Mouse (Mus musculus) heart, embryonic 12.5 days (tissue): ENCODE measurements around the gene Cdh26. TPM values are rescaled to one million over a fixed set of nuclear protein-coding genes. Genes with fewer than 3 reads are reported as not detected.

ENCODE experiments used
- ATAC-seq: fragments of 200-750 bp; cut with Nextera tagmentation; 2 replicates; pipeline ENCODE4 v1.8.0; 2017; ENCODE audit warnings: moderate TSS enrichment, moderate library complexity; ENCODE audit not compliant: insufficient number of reproducible peaks, low FRiP score
- H3K27ac ChIP-seq: fragments of 300-500 bp; sonication (generic); 2 replicates; pipeline ENCODE4 v1.5.1; 2016; ENCODE audit warnings: mild to moderate bottlenecking, moderate library complexity; ENCODE audit not compliant: poor library complexity, severe bottlenecking
- H3K27me3 ChIP-seq: fragments of 300-500 bp; sonication (generic); replicated peaks from 2 replicates; pipeline ENCODE4 v1.6.1; 2016; ENCODE audit warnings: mild to moderate bottlenecking, moderate library complexity
- H3K36me3 ChIP-seq: fragments of 300-500 bp; sonication (generic); 2 replicates; pipeline ENCODE4 v1.6.1; 2016; ENCODE audit warnings: mild to moderate bottlenecking, moderate library complexity
- H3K4me1 ChIP-seq: fragments of 300-500 bp; sonication (generic); replicated peaks from 2 replicates; pipeline ENCODE4 v1.6.1; 2016; ENCODE audit warnings: mild to moderate bottlenecking
- H3K4me2 ChIP-seq: fragments of 300-500 bp; sonication (generic); 2 replicates; pipeline ENCODE4 v1.6.1; 2016; ENCODE audit warnings: mild to moderate bottlenecking, moderate library complexity
- H3K4me3 ChIP-seq: fragments of 300-500 bp; sonication (generic); 2 replicates; pipeline ENCODE4 v1.5.1; 2016; ENCODE audit warnings: mild to moderate bottlenecking
- H3K9ac ChIP-seq: fragments of 300-500 bp; sonication (generic); 2 replicates; pipeline ENCODE4 v1.6.1; 2016; ENCODE audit warnings: mild to moderate bottlenecking, moderate library complexity
- H3K9me3 ChIP-seq: fragments of 300-500 bp; sonication (generic); replicated peaks from 2 replicates; pipeline ENCODE4 v1.6.1; 2016; ENCODE audit warnings: mild to moderate bottlenecking, moderate library complexity
- WGBS: fragments of 180-500 bp; shearing (Covaris S2); methylation state at CpG from one replicate; pipeline ENCODE4 v1.1.7; 2016; 5-methylcytosine and 5-hydroxymethylcytosine counted together
- polyA plus RNA-seq: library from polyadenylated mRNA; unstranded; fragments of >200 nt; fragmentation: Nextera tagmentation; extraction: Ambion mirVana; gene quantifications from 2 replicates; pipeline ENCODE4 v1.2.1, GENCODE M21; 2016

Gene Cdh26
- 0.18 TPM in 1 of 2 replicates, not detected in the other for polyA plus RNA-seq

DNA sequence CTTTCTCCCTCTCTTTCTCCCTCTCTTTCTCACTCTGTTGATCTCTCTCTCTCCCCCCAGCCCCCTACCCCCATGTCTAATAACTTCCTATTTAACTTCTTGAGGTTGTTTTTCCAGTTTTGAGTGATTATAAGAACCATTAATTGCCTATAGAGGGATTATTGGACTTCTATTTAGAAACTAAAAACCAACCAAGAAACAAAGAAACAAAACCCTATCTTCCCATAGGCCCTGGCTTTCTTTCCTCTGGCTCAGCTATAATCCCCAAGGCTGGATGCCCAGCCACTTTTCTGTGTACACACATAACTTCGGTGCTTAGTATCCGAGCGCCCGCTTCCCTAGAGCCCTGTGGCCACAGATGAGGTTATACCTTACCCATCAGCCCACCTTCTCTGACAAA lies at the start of gene Cdh26:
Gene Cdh26 (plus strand): TSS at position 301 of the 400 bp plus-strand sequence.
- Histone ChIP-seq H3K9me3 (no peaks in the 10 kb centered on the region), H3K4me2 (no peak within 1 kb of the TSS), H3K9ac (no peak within 1 kb of the TSS), H3K4me3 (no peak within 1 kb of the TSS), H3K4me1 (0 out of 2 replicates have a peak, but pooled peaks cover 4% of the 10 kb centered on the region), H3K36me3 (no peaks in the 10 kb centered on the region), H3K27ac (no peak within 1 kb of the TSS), H3K27me3 (no peaks in the 10 kb centered on the region)
- WGBS: 85% methylated on average over 4 of the region's 4 CpGs
- no peak for ATAC-seq

DNA sequence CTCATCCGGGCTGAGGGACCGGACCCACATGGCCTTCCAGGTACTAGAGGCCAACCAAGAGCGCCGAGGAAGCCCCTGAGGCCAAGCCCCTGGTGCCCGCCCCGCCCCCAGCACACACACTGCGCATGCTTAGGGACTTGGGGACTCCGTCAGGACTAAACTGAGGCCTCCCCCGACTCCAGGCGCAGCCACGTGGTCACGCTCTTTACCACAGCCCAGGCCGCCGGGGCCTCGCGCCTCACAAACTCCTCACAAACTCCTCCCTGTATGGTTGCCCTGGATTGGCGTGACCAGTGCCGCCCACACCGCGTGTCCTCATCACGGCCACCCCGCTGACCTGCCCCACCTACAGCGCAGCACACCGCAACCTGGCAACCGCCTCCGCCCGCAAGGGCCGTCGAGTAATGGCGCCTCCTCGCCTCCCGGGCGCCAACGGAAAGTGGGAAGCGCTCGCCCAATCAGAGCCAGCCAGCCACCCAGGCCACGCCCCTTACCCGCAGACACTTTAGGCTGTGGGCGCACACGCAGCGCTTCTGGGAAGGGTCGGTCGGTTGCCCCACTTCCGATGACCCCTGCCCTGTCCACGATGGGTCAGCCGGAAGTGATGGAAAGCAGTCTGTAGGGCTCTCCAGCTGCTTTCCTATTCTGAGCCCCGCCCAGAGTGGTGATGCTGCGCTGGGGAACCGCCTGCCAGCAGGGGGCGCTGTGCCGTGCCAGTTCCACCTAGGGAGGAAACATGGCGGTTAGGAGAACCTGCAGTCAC lies 23.1 kb upstream of the Cdh26 start, which contains the start of gene Sycp2:
Gene Sycp2 (minus strand): TSS at position 633 of the 763 bp plus-strand sequence.
- ATAC-seq: peak; percentile 61; the same call in 1 of the 2 replicates
- peaks cover 13% of the 10 kb centered on the region; the same call in 1 of the 2 replicates for H3K4me1 ChIP-seq
- no peaks in the 10 kb centered on the region for H3K36me3 ChIP-seq
- H3K27ac ChIP-seq: no peak within 1 kb of the TSS
- WGBS: 75% methylated on average over 52 of the region's 52 CpGs
- no peak within 1 kb of the TSS for H3K4me2 ChIP-seq
- peaks cover 3% of the 10 kb centered on the region; the same call in 1 of the 2 replicates for H3K27me3 ChIP-seq
- no peak within 1 kb of the TSS for H3K9ac ChIP-seq
- no peak within 1 kb of the TSS for H3K4me3 ChIP-seq
- peaks cover 7% of the 10 kb centered on the region for H3K9me3 ChIP-seq

DNA sequence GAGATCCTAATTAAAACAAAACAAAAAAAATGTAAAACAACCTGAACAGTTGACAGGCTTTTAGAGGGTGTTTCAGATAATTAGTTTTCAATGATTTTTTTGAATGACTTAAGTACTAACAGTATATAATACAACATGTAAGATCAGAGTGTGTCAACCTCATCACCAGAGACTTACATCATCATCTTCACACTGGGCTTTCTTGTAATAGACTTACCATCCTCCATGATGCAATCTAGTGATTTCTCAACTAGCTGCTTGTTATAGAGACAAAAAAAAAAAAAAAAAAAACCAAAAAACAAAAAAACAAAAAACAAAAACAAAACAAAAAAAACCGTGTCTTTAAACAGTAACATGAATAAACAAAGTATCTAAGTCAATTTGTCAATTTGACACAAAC lies 21.3 kb upstream of the Cdh26 start:
- ATAC-seq: no peak
- whole genome bisulfite sequencing: 51% methylated on average over 1 of the region's 1 CpGs
- no peak overlapping the region for H3K9ac ChIP-seq
- H3K4me1 ChIP-seq: peaks cover 26% of the 10 kb centered on the region
- H3K27ac ChIP-seq: no peak overlapping the region
- no peak overlapping the region for H3K4me3 ChIP-seq
- peaks cover 7% of the 10 kb centered on the region for H3K9me3 ChIP-seq
- no peaks in the 10 kb centered on the region for H3K36me3 ChIP-seq
- H3K4me2 ChIP-seq: no peak overlapping the region
- peaks cover 9% of the 10 kb centered on the region; the same call in 1 of the 2 replicates for H3K27me3 ChIP-seq

DNA sequence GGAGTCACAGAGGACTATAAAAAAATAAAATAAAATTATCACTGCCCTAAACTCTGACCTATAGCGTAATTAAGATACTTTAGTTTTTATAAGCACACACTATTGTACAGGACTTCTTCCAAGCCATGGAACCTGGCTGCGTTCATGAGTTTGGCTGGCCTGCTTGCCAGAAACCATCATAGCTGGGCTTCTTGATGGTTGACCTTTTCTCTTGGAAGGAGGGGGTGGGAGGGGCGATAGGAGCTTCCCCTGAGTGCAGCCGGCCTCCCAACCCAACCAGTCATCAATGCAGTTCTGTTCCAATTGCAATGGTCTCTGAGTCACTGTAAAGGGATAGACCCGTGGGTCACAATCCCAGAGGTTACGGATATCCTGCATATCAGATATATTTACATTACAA lies 20.0 kb upstream of the Cdh26 start:
- Histone ChIP-seq H3K4me3 (no peak overlapping the region), H3K27me3 (peaks cover 9% of the 10 kb centered on the region; the same call in 1 of the 2 replicates), H3K27ac (no peak overlapping the region), H3K4me2 (no peak overlapping the region), H3K9me3 (peaks cover 7% of the 10 kb centered on the region), H3K4me1 (peaks cover 32% of the 10 kb centered on the region), H3K36me3 (no peaks in the 10 kb centered on the region), H3K9ac (no peak overlapping the region)
- ATAC-seq: no peak
- 77% methylated on average over 6 of the region's 6 CpGs for WGBS

DNA sequence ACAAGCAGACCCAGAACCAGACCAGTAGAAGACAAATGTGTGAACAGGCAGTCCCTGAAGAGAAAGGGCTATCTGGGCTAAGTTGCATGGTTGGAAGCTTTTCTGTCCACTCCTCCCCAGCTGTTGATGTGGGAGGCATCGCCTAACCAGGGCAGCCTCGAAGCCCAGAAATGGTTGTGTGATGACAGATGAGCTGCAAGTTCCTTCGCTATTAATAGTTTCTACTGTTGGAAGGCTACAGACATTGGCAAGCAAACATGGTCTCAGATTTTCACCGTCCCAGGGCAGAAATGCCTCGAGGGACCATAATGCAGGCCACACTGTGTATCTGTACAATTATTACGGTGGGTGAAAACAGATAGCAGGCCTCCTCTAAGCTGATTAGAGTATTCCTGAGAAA lies 17.7 kb upstream of the Cdh26 start:
- Histone ChIP-seq H3K27me3 (peaks cover 9% of the 10 kb centered on the region; the same call in 1 of the 2 replicates), H3K4me1 (peaks cover 53% of the 10 kb centered on the region), H3K4me3 (peak overlapping the region; percentile 64), H3K9me3 (0 out of 2 replicates have a peak, but pooled peaks cover under 1% of the 10 kb centered on the region), H3K4me2 (peak overlapping the region; percentile 99), H3K9ac (peak overlapping the region; percentile 82; the same call in 1 of the 2 replicates), H3K27ac (peak overlapping the region; percentile 90), H3K36me3 (peaks cover under 1% of the 10 kb centered on the region; the same call in 1 of the 2 replicates)
- 20% methylated on average over 6 of the region's 6 CpGs for WGBS
- no peak for ATAC-seq

DNA sequence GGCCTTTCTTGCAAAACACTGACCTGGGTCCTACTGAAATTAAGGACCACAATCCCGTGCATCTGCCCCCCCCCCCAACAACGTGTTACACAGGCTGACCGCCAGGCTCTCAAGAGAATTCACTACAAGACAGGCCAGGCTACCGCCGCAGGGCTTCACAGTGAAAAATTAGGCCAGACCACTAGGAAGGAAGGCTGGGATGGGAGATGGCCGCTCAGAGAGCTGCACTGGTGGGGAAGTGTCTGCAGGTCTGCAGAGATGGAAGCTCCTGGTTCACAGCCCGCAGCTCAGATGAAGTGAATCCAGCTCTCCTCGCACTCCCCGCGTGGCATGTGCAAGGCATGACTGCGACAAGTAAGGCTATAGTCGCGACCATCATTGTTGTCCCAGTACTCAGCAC lies 17.2 kb upstream of the Cdh26 start:
- H3K4me2 ChIP-seq: peak overlapping the region; percentile 99
- peaks cover 9% of the 10 kb centered on the region; the same call in 1 of the 2 replicates for H3K27me3 ChIP-seq
- H3K36me3 ChIP-seq: peaks cover 5% of the 10 kb centered on the region
- H3K9me3 ChIP-seq: no peaks in the 10 kb centered on the region; the same call in 1 of the 2 replicates
- 40% methylated on average over 13 of the region's 13 CpGs for WGBS
- peak overlapping the region; percentile 64 for H3K4me3 ChIP-seq
- peaks cover 53% of the 10 kb centered on the region for H3K4me1 ChIP-seq
- H3K27ac ChIP-seq: peak overlapping the region; percentile 90
- H3K9ac ChIP-seq: peak overlapping the region; percentile 82
- ATAC-seq: no peak

DNA sequence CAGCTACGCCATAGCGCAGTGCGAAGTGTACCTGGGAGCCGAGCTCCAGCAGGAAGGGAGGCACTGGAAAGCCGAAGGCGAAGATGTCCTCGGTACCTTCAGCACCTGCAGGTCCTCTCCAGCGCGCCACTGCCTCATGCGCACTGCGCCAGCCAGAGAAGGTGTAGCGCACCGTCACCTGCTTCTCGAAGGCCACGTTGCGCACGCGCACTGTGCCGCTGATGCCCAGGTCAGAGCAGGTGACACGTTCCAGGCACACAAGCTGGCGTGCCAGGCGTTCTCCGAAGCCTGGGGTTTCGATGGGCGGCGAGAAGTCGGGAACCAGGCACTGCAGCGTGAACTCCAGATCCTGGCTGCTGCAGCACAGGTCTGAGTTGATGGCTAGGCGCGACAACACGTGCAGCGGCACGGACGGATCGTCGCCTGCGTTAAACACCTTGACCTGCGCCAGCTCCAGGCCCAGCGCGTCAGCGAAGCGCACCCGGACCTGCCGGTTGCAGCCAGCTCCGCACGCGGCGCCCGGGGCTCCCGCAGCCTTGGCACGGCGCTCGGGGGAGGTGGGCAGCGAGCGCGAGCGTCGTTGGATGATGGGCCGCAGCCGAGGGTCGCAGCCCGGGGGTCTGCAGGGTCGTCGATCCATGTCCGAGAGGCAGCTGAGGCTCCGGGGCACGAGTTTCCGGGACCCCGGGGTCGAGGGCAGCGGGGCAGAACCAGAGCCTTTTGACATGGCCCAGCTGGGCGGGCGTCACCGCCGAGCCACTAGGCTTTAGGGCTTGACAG lies 16.7 kb upstream of the Cdh26 start:
- ATAC-seq: 0 out of 2 replicates have a peak, but pooled peaks have one; percentile 12
- Histone ChIP-seq H3K4me2 (peak overlapping the region; percentile 99), H3K36me3 (peaks cover 11% of the 10 kb centered on the region), H3K27ac (peak overlapping the region; percentile 90), H3K4me1 (peaks cover 53% of the 10 kb centered on the region), H3K27me3 (peaks cover 9% of the 10 kb centered on the region; the same call in 1 of the 2 replicates), H3K9ac (peak overlapping the region; percentile 82), H3K4me3 (peak overlapping the region; percentile 64), H3K9me3 (no peaks in the 10 kb centered on the region; the same call in 1 of the 2 replicates)
- 9% methylated on average over 75 of the region's 75 CpGs for WGBS

DNA sequence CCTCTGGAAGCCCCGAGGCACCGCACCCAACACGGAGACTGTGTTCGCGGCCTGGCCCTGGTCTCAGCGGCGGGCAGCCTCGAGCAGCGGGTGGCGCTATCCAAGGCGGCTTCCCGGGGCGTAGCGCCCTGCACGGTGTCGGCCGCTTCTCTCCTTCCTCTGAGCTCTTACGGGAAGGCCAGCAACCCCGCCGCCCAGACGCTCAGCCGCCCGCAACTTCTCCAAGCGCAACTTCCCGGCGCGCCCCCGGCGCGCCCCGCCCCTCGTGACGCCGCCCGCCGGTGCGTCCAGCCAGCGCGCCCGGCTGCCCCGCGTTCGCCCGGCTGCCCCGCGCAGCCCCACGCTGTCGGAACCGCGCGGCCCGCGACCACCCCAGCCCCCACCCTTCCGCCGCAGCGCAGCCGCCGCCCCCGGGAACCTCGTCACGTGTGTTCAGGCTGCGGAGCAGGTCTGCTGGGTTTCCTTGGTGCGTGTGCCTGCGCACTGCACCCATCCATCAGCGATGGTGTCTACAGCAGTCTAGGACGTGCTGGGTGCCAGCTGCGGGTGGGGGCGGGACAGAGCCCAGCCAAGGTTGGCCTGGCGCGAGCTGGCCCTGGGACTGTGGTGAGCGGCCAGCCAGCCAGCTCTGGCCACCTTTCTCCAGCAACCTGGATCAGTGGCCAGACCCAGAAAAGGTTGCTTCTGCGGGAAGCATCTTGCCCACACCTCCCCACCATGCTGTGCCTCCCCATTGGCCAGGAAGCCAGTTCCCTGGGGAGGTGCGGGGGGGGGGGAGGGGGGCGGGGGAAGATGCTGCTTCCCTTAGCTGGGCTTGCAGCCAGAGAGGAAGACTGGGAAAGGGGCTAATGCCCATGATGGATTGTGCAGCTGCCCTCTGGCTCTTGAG lies 15.8 kb upstream of the Cdh26 start, which contains the start of the genes Ppp1r3d and Fam217b:
Gene Ppp1r3d (minus strand): TSS at position 212 of the 889 bp plus-strand sequence.
Gene Fam217b (plus strand): TSS at position 264 of the 889 bp plus-strand sequence.
- Histone ChIP-seq H3K9me3 (no peaks in the 10 kb centered on the region; the same call in 1 of the 2 replicates), H3K9ac (peak within 1 kb of the TSS; percentile 82), H3K4me3 (peak within 1 kb of the TSS; percentile 64), H3K36me3 (peaks cover 20% of the 10 kb centered on the region), H3K4me1 (peaks cover 53% of the 10 kb centered on the region), H3K27me3 (peaks cover 9% of the 10 kb centered on the region; the same call in 1 of the 2 replicates), H3K27ac (peak within 1 kb of the TSS; percentile 90), H3K4me2 (peak within 1 kb of the TSS; percentile 99)
- peak; percentile 66 for ATAC-seq
- 2% methylated on average over 65 of the region's 74 CpGs for WGBS

DNA sequence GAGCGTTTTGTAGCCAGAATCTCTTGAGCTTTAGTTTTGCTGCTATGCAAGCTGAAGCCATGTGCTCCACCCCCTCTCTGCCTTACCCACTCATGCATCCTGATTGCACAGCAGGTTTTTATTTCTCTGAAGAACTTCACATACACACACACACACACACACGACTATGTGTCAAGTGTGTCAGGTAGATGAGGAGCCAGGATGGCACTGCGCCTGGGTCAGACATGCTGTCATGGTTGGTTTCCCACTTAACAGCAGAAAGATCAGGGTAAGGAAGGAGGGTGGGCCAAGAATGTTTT lies 15.2 kb upstream of the Cdh26 start:
- H3K4me2 ChIP-seq: peak overlapping the region; percentile 99
- H3K36me3 ChIP-seq: peaks cover 20% of the 10 kb centered on the region
- H3K4me3 ChIP-seq: peak overlapping the region; percentile 64
- H3K27ac ChIP-seq: peak overlapping the region; percentile 90
- ATAC-seq: 0 out of 2 replicates have a peak, but pooled peaks have one; percentile 1
- H3K9me3 ChIP-seq: no peaks in the 10 kb centered on the region; the same call in 1 of the 2 replicates
- H3K9ac ChIP-seq: no peak overlapping the region
- 34% methylated on average over 3 of the region's 3 CpGs for WGBS
- peaks cover 49% of the 10 kb centered on the region for H3K4me1 ChIP-seq
- H3K27me3 ChIP-seq: peaks cover 9% of the 10 kb centered on the region; the same call in 1 of the 2 replicates

DNA sequence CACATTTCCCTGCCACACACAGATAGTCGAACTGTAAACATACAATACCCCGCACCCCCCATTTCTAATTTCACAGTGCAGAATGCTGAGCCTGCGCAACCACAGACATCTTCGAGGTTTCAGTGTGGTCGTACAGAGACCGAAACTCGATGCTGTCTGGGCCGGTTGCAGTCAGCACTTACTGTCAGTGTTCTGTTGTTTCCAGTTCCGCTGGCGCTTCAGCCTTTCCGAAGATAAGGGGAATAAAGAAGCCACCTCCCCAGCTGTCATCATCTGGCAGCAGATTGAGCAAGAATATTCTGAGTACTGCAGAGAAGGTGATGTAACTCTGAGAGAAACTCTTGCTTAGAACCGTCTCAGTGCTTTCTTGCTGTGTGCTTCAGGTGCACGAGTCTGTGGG lies 13.9 kb upstream of the Cdh26 start:
- WGBS: 26% methylated on average over 13 of the region's 13 CpGs
- Histone ChIP-seq H3K4me2 (peak overlapping the region; percentile 48), H3K27ac (no peak overlapping the region), H3K4me3 (no peak overlapping the region), H3K4me1 (peaks cover 57% of the 10 kb centered on the region), H3K9ac (peak overlapping the region; percentile 46; the same call in 1 of the 2 replicates), H3K27me3 (peaks cover 6% of the 10 kb centered on the region; the same call in 1 of the 2 replicates), H3K36me3 (peaks cover 20% of the 10 kb centered on the region), H3K9me3 (no peaks in the 10 kb centered on the region; the same call in 1 of the 2 replicates)
- ATAC-seq: no peak
